ENCODE assay signal across 9 mouse cellular contexts in the genomic region with DNA sequence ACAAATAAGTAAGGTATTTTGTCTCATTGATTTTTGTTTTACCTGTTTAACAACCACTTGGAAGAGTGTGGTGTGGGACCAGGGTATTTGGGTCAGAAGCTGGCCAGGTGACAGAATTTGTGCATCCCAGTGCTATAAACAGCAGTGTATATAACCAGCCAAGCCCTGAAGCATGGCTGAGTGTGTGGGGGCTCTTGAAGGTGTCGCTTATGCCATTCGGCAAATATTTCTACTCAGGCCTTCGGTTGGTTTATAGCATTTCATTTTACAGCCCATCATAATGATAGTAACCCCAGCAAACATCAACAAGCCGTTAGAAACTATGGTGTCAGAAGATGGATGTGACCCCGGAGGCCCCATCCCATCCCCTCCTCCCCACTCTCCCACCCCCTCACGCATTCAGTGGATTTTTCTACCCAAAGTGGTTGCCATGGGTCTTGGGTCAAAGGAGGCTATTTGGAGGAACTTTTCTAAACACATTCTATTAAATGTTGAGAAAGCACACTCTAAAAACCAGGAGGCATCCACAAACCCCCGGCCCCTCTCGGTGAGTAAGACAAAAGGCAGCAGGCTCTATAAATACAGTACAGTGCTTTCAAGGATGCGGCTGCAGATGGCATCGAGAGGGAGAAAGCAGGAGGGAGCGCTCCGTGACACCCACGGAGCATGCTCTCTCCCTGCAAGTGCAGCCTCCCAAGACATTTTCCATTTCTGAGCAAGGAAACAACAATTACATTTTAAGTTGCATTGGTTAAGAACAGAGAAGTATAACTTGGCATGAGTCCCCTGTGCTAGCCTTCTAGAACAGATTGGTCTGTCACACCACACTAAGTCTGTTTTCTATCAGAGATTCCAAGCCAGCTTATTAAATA.
A peak's percentile ranks its signal among the peaks of the same experiment; 100 is the strongest.
DNase-seq lines count a peak whose midpoint lies in the region; ATAC-seq and TF ChIP-seq lines count a peak whose summit lies in the region.
"Had no signal": no experiment of that assay in that cellular context is flagged by ENCODE, and none has a peak within 500 bp of the region (broad histone marks: within the 10 kb centered on the region; RNA-seq: fewer than 3 reads in every experiment).

No protein-coding gene starts in this region.

- no peaks in the 10 kb centered on the region for H3K27me3 ChIP-seq in lung, embryonic 14.5 days (ENCODE audit: insufficient read depth, low read length)
- peaks cover 16% of the 10 kb centered on the region; the same call in 1 of the 2 replicates for H3K27me3 ChIP-seq in limb, embryonic 15.5 days
- H3K27me3 ChIP-seq in stomach, embryonic 16.5 days (ENCODE audit: control insufficient read depth, insufficient read depth, low read length): no peaks in the 10 kb centered on the region

- TF ChIP-seq POLR2A in lung, adult 2 months (IDR thresholded peaks at IDR 0.05; ENCODE audit: borderline replicate concordance, extremely low read depth, low read depth, low read length): no peak

- peak; percentile 92 for DNase-seq in lung, embryonic 14.5 days
- no peak for DNase-seq in lung, adult 2 months
- peak; percentile 26 for DNase-seq in layer of hippocampus, adult 9-10 months (ENCODE audit: low spot score)
- DNase-seq in urinary bladder, adult 2 months (ENCODE audit: low spot score): no peak
- no peak for DNase-seq in cerebellum, postnatal 14 days
- DNase-seq: heart, postnatal 4 days had no signal

- TF ChIP-seq CTCF in lung, embryonic 14.5 days (IDR thresholded peaks at IDR 0.05; ENCODE audit: low read depth): no peak
- TF ChIP-seq CTCF in lung, adult 2 months (IDR thresholded peaks at IDR 0.05; ENCODE audit: insufficient read depth, low read length): no peak

- H3K4me2 ChIP-seq in lung, embryonic 14.5 days: no peak overlapping the region
- H3K4me2 ChIP-seq in limb, embryonic 15.5 days: no peak overlapping the region
- no peak overlapping the region for H3K4me2 ChIP-seq in stomach, embryonic 16.5 days (ENCODE audit: low read depth, low read length)

- no peak overlapping the region for H3K4me3 ChIP-seq in lung, embryonic 14.5 days (ENCODE audit: low read depth, low read length)
- H3K4me3 ChIP-seq in lung, adult 2 months (replicated peaks; ENCODE audit: extremely low read depth, low read depth, low read length): no peak overlapping the region
- no peak overlapping the region for H3K4me3 ChIP-seq in limb, embryonic 15.5 days
- no peak overlapping the region for H3K4me3 ChIP-seq in stomach, embryonic 16.5 days (replicated peaks; ENCODE audit: low read length)

- H3K36me3 ChIP-seq in lung, embryonic 14.5 days (ENCODE audit: insufficient read depth): no peaks in the 10 kb centered on the region
- H3K36me3 ChIP-seq in limb, embryonic 15.5 days: no peaks in the 10 kb centered on the region
- no peaks in the 10 kb centered on the region for H3K36me3 ChIP-seq in stomach, embryonic 16.5 days (ENCODE audit: control insufficient read depth, insufficient read depth, low read length)

- 30% methylated on average over 13 of the region's 13 CpGs for whole genome bisulfite sequencing in lung, embryonic 14.5 days
- 66% methylated on average over 13 of the region's 13 CpGs for WGBS in lung, adult 2 months
- 43% methylated on average over 13 of the region's 13 CpGs for WGBS in limb, embryonic 15.5 days
- WGBS in stomach, embryonic 16.5 days: 39% methylated on average over 13 of the region's 13 CpGs

- H3K4me1 ChIP-seq in lung, embryonic 14.5 days (ENCODE audit: insufficient read depth): peaks cover 31% of the 10 kb centered on the region
- H3K4me1 ChIP-seq in lung, adult 2 months (ENCODE audit: control insufficient read depth, insufficient read depth, low read length): no peaks in the 10 kb centered on the region
- peaks cover 23% of the 10 kb centered on the region for H3K4me1 ChIP-seq in limb, embryonic 15.5 days
- H3K4me1 ChIP-seq in stomach, embryonic 16.5 days (ENCODE audit: control insufficient read depth, insufficient read depth, low read length): peaks cover 11% of the 10 kb centered on the region

- ATAC-seq in lung, embryonic 14.5 days (ENCODE audit: insufficient read depth): peak; percentile 89
- peak; percentile 72; the same call in 1 of the 2 replicates for ATAC-seq in limb, embryonic 15.5 days (ENCODE audit: insufficient number of reproducible peaks, low FRiP score, low TSS enrichment, low read depth)
- ATAC-seq in stomach, embryonic 16.5 days (ENCODE audit: insufficient read depth, low FRiP score): peak; percentile 79

- no peak overlapping the region for H3K9ac ChIP-seq in lung, embryonic 14.5 days
- no peak overlapping the region for H3K9ac ChIP-seq in limb, embryonic 15.5 days
- no peak overlapping the region for H3K9ac ChIP-seq in stomach, embryonic 16.5 days (ENCODE audit: low read length)
- H3K9ac ChIP-seq: liver, embryonic 14.5 days had no signal

- H3K9me3 ChIP-seq in lung, embryonic 14.5 days (ENCODE audit: low read depth, low read length): no peaks in the 10 kb centered on the region
- no peaks in the 10 kb centered on the region for H3K9me3 ChIP-seq in limb, embryonic 15.5 days
- H3K9me3 ChIP-seq in stomach, embryonic 16.5 days (replicated peaks; ENCODE audit: control insufficient read depth, low read length): no peaks in the 10 kb centered on the region

- H3K27ac ChIP-seq in lung, embryonic 14.5 days (ENCODE audit: low read depth): peak overlapping the region; percentile 86
- H3K27ac ChIP-seq in limb, embryonic 15.5 days: peak overlapping the region; percentile 75
- peak overlapping the region; percentile 53 for H3K27ac ChIP-seq in stomach, embryonic 16.5 days (ENCODE audit: low read length)
- H3K27ac ChIP-seq: liver, embryonic 14.5 days had no signal

Comparison
In these comparisons a context has a peak if more than half of its experiments do, and no peak if none do; other contexts are left out.
1. DNase-seq: peak in lung, embryonic 14.5 days (single experiment) and layer of hippocampus, adult 9-10 months (single experiment); none in lung, adult 2 months (single experiment), urinary bladder, adult 2 months (single experiment) and cerebellum, postnatal 14 days (0 of 2).
2. Peak in every context shown above with its lines, with median percentiles within 50 percentile points of each other: ATAC-seq and H3K27ac ChIP-seq.